Mouse (Mus musculus) brain, embryonic 14.5 days (tissue): ENCODE measurements around the gene Clstn3. TPM values are rescaled to one million over a fixed set of nuclear protein-coding genes. Genes with fewer than 3 reads are reported as not detected.
A peak's percentile ranks its signal among the peaks of the same experiment; 100 is the strongest.
"Not testable (repeated sequence)": the region's sequence is repeated elsewhere in the genome, so short reads cannot be mapped to it uniquely, and the experiment has no call there.

Experiments
- DNase-seq: peaks from one replicate; pipeline ENCODE4 v3.0.0-alpha.2; 2011; ENCODE audit warnings: low read depth
- CTCF ChIP-seq: fragments of 200-500 bp; IDR thresholded peaks from 2 replicates; pipeline ENCODE4 v1.5.1; 2012; ENCODE audit warnings: inconsistent platforms, mild to moderate bottlenecking, moderate library complexity, borderline replicate concordance; ENCODE audit not compliant: insufficient read depth, insufficient read length; ENCODE audit errors: extremely low read depth
- POLR2A ChIP-seq: fragments of 200-500 bp; IDR thresholded peaks from 2 replicates; pipeline ENCODE4 v1.6.1; 2012; ENCODE audit warnings: mild to moderate bottlenecking, inconsistent platforms, borderline replicate concordance; ENCODE audit not compliant: poor library complexity, insufficient read depth, insufficient read length, severe bottlenecking; ENCODE audit errors: extremely low read depth
- polyA plus RNA-seq: library from polyadenylated mRNA; depleted of rRNA; stranded (reverse); fragments of >200 nt; gene quantifications from 2 replicates; pipeline ENCODE4 v1.2.3, GENCODE M21; 2012; rRNA removed

Gene Clstn3
- 79.6 and 109 TPM in 2 replicates for polyA plus RNA-seq

DNA sequence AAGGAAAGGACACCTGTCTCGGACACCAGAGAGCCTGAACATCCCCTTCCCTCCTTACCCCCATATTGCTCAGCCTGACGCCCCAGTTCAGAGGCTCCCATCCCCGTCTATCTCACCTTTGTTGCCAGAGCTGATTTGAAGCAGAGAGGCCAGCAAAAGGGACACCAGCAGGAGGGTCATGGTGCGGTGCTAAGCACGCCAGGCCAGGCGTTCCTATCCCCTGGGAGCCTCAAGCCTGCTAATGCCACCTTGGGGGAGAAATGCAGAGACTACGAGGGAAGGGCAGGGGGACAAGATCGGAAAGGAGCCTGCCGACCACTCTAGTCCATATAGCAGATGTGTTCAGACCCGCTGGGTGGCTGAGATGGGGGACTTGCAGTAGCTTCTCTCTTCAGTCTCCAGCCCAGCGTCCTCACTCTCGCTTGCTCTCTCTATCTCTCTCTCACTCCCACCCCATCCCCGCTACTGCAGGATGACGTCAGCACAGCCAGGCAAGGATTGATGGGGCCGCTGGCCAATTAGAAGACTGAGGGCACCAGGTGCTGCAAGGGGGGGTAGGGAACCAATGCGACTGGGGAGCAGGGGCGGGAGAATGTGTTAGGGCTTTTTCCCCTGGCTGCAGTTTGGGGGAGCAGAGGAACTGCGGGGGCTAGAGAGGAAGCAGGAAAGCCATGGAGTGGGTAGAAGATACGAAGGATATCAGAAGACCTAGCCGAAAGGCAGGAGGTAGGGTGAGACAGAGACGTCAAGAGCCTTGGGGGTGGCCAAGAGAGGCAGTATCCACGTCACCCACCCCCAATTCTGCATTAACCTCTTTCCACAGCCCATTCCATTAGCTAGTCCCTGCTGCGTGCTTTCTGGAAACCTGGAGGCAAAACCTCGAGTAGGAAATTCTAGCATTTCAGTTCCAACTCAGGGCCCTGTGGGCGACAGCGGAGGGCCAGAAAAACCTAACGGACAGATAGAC, at the start of gene Clstn3:
Gene Clstn3, minus strand, starts transcription at position 490 of the 967 bp plus-strand sequence.
- peak; percentile 98 for DNase-seq
- TF ChIP-seq POLR2A (peak; percentile 59; the same call in 1 of the 2 replicates), CTCF (no peak)

DNA sequence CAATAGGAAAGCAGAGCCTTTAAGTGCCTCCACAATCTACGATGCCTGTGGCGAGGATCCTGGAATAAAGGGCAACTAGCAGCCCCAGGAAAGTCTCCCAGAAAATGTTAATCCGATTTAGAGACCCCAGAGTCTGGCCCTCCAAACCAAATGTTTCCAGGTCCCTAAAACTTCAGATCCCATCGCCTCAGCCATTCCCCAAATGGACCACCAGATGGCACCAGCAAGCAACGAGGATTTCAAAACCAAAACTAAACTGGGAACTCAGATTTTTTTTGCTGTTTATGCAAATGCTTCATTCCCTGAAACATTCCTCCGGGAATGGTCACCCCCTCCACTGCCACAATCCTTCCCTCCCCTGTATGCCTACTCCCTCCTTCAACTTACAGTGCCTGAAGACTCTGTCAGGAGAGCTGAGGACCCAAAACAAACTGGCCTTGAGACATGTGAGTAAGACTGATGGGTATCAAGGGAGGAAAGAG, 47.8 kb upstream of the Clstn3 start, which contains the start of gene C1ra:
Gene C1ra, plus strand, starts transcription at position 51 of the 482 bp plus-strand sequence.
- peak; percentile 53 for DNase-seq
- TF ChIP-seq POLR2A, result no peak
- TF ChIP-seq CTCF, result peak; percentile 73; the same call in 1 of the 2 replicates

DNA sequence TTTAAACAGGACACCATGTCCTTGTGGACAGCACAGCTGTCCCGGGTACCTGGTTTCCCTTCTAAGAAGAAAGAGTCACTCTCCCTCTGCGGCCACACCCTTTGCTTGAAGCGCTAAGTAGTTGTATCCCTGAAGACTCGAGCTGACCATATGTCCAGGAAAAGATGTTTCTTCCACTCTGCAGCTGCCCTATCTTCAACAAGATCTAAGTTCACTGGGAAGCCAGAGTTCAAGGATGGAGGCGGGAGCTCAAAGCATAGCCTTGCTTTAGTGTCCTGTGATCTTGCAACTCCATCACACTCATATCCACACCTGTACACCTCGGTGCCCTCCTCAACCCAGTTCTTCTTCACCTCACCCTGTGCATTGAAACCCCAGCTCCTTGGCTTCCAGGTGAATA, 47.3 kb upstream of the Clstn3 start:
- TF ChIP-seq POLR2A (no peak), CTCF (no peak)

DNA sequence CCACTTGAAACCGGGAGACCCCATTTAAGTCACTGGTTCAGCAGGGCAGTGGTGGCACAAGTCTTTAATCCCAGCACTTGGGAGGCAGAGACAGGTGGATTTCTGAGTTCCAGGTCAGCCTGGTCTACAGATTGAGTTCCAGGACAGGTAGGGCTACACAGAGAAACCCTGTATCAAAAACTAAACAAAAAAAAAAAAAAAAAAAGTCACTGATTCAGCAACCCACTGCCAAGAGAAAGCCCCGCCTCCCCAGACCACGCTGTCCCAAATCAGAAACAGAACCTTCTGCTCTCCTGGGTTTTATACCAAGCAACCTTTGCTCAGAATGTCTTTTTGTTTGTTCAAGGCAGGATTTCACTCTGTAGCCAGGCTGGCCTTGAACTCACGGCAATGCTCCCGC, 44.6 kb upstream of the Clstn3 start:
- DNase-seq, result not testable (repeated sequence)

More for the DNA sequence above, 47.3 kb upstream of the Clstn3 start:
- DNase-seq, result no peak

DNA sequence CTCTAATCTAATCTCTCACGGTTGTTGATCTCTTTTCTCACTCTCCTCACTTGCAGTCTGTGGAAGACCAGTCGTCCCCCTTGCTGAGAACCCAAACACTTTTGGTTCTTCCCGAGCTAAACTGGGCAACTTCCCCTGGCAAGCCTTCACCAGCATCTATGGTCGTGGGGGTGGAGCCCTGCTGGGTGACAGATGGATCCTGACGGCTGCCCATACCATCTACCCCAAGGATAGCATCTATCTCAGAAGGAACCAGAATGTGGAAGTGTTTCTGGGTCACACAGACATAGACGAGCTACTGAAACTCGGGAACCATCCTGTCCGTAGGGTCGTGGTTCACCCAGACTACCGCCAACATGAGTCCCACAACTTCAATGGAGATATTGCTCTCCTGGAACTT, 43.7 kb upstream of the Clstn3 start:
- no peak for DNase-seq
- no peak for TF ChIP-seq CTCF
- TF ChIP-seq POLR2A, result no peak

DNA sequence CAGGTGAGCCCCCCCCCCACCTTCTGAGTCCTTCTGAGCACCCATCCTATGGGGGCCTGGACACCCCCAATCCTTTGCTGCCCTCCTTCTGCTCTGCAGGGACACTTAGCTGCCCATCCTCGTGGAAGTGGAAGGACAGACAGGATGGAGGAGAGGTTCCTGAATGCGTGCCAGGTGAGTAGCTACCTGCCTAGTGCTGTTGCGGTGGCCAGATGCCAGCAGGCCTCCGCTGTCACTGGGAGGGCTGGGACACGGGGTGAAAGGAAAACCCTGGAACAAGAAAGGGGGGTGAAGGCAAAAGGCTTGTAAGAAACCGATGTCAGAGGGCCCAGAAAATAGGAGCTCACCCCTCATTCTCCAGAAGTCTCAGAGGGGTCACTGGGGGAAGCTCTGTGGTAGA, 42.4 kb upstream of the Clstn3 start:
- DNase-seq, result no peak
- TF ChIP-seq CTCF, result no peak
- TF ChIP-seq POLR2A, result no peak

DNA sequence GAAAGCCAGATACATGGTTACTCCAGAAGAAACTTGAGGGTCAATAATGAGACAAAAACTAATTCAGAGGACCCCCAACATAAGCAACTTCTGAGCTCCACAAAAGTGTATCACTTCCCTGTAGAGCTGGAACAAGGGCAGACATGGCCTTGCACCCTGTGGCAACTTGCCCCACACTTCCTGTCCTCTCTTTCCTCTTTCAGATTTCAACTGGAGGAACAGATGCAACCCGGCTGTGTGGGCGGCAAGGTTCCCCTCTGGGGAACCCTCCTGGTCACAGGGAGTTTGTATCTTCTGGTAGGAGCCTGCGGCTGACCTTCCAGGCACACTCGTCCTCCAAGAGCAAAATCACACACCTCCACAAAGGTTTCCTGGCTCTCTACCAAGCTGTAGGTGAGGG, 40.4 kb upstream of the Clstn3 start:
- TF ChIP-seq CTCF (no peak), POLR2A (no peak)
- DNase-seq, result no peak

DNA sequence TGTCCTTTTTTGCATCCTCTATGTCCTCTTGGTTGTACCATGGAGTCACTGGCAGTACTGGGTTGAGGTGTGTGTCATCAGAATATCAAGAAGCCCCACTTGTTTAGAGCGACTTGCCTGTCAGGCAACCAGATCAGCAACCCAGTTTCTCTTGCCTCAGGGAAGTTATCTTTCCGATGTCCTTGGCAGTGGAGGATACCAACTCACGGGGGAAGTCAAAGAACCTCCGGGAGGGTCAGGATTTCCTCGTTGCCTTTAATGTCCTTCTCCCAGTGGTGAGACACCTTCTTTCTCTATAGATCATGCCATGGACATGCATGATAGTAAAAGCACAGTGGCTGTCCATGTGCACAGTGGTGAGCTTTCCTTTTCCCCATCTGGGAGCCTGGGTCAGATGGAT, 37.4 kb upstream of the Clstn3 start:
- no peak for TF ChIP-seq CTCF
- TF ChIP-seq POLR2A, result no peak

GRCm38 (mm10) chr6:124501473-124501872, 36.9 kb upstream of the Clstn3 start:
- no peak for DNase-seq
- no peak for TF ChIP-seq POLR2A

More for the DNA sequence above, 37.4 kb upstream of the Clstn3 start:
- DNase-seq, result no peak

GRCm38 (mm10) chr6:124499914-124500566, 35.4 kb upstream of the Clstn3 start:
- TF ChIP-seq POLR2A, result no peak
- TF ChIP-seq CTCF, result no peak
- DNase-seq, result no peak

GRCm38 (mm10) chr6:124496054-124496453, 31.5 kb upstream of the Clstn3 start:
- TF ChIP-seq POLR2A (no peak), CTCF (no peak)
- no peak for DNase-seq
